Mouse (Mus musculus) hindlimb bud, embryonic 11.5 days (tissue): ENCODE measurements around the gene Smim5.

Experiments
- DNase-seq: peaks from one replicate; pipeline ENCODE4 v3.0.0-alpha.2; 2012; ENCODE audit warnings: low read depth, low spot score; ENCODE audit errors: extremely low spot score

Gene Smim5

DNA sequence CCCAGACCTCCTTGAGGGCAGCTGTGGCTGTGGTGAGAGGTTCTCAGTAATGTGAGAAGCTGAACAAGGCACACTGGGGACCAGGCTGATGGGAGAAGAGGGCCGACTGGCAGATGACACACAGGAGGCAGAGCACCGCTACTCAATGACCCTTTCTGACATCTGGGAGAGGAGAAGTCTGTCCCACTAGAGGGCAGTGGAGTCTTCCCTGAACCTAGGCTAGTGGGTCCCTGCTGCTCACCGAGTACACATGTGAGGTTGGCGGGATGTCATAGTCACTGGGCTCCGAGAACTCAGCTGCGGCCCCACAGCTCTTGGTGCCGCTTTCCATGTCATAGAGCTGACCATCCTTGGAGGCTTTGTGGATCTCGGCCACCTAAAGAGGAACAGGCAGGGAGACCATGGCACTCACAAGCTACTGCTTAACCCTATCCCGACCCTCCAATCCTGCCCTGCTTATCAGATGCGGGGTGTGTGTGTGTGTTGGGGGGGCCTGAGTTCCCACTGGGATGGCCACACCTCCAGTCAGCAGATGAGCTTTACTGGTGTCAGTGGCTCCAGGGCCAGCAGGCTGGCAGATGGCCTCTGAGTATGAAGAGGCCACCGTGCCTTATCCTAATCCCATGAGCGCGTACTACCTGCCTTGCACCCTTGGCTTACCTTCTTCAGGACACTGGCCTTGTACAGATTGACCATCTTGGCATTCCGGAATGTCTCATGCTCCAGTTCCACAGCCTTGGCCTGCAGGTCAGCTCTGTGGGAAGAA lies 4.8 kb upstream of the Smim5 start:
- no peak for DNase-seq

DNA sequence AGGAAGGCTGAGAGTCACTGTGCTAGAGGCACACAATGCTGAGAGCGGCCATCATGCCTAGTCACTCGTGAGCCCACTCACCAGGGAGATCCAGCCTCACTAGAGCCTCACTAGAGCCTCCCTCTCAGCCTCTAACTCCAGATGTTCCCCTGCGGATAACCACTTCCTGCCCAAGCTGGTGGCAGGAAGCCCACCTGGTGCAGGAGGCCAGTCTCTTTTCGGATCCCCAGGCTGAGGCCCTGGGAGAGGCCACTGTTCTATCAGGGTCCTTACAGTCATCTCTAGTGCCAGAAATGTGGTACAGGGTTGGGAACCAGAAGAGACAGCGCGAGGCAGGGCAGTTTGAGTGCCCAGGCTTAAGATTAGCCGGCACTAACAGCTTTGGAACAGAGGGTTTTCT lies 1.3 kb upstream of the Smim5 start:
- no peak for DNase-seq

DNA sequence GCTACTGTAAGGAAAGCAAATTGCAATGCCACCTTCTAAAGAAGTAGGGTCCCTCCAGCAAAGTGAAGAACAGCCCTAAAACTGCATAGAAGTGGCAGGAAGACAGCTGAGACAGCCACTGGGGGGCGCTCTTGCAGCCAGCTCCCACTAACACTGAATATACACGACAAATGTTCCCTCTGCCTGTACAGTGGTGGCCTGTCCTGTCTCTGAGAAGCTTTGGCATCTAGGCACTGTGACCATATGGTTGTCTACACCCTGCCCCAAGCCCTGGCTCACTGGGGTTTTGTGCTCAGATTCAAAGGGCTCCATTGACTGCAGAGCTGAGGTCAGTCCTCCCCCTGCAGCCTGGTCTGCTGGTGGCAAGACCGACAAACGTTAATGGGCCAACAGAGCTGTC lies 880 bp upstream of the Smim5 start:
- no peak for DNase-seq

DNA sequence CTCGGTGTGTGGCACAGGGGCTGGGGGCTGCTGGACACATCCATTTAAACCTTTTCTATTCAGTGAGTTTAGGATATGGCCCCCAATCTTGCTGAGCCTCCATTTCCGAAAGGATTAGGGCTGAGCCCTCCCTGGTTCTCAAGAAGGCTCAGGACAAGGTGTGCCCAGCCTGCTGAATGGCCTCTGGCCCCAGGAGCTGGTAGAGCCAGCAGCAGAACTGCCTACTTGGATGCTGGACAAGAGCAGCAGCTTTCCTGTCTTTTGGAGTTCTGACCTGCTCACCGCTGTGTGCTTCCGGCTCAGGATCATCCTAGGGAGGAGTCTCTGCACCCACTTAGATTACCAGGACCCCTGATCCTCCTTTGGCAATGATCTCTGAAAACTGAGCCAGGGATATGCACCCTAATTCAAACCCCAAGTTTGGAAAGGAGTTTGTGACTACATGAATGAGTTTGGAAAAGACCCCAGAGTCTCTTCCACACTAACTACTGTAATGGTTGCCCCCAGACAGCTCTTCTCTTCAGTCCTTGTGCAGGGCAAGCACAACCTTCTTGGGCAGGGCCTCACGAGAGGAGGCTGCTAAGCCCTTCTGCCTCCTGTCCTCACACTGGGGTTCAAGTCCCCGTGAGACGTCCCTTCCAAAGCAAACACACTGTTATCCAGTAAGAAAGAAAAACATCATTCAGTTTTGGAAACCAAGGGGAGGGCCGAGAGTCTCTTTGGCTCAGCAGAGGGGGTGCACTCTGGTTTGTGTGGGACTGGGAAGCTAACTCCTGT lies 983 bp downstream of the Smim5 start:
- no peak for DNase-seq

DNA sequence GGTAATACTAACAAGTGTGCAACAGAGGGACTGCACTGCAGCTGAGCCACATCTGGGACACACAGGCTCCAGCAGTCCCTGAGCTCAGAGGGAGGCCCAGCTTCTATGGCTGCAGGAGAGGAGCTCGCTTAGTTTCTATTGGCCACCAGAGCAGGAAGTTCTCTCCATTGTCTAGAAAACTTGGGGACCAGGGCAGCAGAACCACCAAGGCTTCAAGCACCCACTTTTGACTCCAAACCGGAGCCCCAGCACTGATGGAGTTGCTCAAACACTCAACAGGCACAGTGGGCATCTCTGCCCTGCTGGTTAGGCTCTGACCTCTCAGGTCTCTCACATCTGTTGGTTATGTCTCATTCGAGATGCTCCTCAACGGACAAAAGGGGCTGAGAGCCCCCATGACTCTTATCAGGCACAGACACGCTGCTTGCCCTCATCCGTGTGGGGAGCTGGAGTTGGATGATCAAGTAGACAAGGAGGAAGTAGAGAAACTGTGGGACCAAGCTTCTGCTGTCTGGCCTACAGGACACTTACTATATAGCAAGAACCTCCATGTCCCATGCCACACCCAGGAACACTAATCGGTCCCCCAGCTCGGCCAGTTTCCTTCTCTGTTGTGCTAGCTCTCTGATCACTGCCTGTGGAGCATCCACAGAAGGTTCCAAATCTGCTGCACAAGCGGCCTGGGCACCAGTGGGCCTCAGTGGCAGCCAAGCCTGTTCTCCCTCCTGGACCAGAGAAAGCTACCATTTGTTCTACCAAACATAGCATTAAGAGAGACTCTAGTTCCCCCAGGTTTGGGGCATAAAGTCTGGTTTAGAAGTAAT lies 1.8 kb downstream of the Smim5 start:
- no peak for DNase-seq

DNA sequence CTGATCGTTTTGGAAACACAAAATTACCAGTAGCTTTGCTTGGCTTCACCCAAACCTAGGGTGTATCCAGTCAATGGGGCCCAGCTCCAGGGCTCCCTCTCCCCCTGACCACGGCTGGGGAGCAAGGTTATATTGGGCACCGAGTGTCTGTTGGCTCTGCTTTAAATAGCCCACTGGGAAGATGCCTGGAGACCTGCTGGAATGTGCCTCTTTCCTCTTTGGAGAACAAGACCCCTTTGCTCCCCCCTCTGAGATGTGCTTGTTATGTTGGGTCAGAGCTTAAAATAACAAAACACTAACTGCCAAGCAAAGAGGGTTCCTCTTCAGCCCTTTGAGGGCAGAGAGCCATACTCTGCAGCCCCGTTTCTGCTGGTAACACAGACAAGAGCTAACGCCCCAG lies 2.4 kb downstream of the Smim5 start:
- no peak for DNase-seq

DNA sequence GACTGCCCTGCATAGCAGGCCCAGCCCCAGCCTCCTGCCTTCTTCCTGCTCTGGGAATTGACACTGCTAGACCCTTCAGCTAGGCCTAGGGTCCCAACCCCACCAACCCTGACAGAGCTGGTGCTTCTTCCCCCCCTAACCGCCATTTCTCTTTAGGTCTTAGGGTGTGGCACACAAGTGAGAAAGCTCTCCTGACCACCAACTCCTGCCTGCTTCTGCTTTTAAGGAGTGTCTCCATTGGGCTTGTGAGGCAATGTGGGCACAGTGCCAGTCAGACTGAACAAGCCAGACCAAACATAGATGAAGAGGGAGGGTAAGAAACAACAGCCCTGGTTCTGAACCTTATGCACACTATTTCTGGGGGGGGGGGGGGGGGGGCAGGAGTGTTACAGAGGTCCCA lies 3.1 kb downstream of the Smim5 start:
- no peak for DNase-seq

DNA sequence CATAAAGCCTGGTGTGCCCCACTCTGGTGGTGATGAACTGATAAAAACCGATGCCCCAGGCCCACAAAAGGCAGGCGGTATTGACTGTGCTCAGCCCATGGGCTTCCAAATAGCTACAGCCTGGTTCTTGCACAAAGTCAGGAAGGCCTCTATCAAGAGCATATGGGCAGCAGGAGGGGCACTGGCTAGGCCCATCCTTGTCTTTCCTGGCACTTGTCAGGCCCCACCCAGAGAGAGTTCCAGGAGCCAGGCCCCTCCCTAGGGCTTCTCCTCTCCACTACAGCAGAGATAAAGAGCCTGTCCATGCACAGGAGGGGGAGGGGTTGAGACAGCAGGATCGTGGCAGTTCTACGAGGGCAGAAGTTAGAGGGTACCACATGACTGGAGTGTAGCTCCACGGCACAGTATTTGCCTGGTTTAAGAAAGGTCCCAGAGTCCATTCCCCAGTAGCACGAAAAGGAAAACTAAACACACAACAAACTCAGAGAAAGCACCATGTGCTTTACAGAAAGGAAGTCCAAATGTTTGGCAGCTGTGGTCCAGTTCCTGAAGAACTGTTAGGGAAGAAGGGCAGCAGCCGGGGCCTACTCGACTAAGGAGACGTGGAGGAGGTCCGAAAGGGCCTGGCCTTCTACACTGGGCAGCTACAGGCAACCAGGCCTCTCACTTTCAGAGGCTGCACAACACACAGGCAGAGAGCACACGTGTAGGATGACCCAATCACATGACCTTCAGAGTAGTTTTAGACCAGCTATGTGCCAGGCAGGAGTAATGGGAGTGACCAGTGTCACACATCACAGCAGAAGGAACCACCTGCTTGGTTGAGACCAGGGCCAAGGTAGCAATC lies 3.8 kb downstream of the Smim5 start:
- no peak for DNase-seq

DNA sequence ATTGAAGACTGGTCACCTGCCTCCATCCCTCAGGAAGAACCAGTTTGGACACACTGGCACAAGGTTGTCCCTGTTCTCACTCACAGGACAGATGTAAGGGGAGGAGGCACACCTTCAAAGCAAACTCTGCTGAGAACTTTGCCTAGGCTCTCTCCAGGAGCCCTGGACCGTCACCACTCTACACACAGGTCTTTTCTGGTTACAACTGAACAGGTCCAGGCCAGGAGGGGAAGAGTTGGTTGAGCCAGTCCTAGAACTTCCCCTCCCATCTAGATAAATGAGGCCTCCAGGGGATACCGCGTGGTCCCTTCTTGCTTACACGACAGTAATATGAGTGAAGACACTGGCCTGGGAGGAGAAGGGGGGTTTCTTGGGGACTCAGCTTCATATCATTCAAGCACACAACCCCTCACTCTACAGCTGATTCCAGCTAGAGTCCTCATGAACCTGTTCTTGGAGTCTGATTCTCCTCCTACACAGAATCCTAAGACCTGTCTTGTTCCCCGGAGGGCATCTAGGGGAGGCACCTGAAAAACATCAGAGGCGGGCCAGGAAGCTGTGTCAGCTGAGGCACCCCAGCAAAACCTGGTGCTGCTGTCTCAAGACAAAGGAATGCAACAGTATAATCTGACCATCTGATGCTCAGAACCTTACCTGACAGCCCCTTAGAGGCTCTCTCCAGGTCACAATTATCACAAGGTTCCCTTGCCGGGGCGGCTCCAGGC lies 4.6 kb downstream of the Smim5 start:
- no peak for DNase-seq

DNA sequence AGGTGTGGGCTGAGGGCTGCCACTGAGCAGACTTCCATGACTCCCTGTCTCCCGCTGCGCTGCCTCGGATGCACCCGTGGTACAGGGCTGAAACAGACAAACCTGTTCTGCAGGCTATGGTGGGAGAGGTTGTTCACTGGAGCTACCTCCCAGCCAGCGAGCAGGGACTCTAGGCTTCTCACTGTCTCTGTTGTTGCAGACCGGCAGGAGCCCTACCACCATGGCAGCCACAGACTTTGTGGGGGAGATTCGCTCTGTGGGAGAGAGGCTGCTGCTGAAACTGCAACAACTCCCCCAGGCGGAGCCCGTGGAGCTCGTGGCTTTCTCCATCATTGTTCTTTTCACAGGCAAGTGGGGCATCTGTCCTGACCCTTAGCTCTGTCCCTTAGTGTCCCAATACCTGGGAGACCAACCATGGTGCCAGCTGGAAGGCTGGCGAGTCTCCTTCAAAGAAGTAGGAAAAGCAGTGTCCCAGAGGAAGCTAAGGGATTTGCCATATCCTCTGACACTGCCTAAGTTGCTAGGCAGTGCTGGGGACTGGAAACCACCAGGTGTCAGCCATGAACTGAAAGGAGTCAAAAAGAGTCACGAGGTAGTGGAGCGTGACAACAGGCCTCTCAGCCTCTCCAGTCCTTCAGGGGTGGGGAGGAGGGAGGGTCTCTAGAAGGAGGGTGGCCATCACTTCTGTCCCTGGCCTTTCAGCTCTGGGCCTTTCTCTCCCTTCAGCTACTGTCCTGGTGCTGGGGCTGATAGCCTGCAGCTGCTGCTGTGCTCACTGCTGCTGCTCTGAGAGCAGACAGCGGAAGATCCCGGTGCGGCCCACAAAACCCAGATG lies 5.4 kb downstream of the Smim5 start:
- DNase-seq = no peak

DNA sequence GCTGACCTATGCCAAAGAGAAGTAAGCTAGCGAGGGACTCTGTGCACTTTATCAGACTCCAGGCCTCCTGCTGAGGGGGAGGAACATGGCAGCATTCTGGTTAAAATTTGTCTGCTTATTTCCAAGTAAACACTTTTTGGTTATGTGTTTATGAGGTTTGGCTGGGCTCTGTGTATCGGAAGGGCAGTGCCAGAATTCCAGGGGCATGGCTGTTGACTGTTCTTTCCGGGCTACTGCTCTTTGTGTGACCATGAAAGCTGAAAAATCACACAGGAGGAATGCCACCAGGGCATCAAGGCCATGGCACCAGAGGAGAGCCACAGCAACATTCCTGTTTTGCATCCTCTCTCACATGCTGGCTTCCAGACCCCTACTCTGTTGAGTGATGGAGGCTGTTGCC lies 6.3 kb downstream of the Smim5 start:
- no peak for DNase-seq

DNA sequence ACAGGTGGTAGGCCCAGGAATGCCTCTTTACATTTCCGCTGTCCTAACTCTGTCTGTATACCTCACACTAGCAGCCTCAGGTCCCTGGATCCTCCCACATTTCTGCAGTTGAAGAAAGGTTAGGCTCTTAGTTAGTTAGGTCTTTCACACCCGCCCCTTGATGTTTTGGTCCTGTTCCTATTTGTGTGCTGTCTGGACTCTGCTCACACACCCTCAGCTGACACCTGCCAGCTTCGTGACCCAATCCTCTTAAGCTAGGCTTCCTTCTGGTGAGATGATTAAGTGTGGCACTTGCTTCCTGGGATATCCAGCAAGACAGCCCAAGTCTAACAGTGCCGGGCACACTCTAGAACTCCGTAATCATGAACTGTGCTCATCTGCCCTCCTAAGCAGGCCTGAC lies 6.8 kb downstream of the Smim5 start:
- no peak for DNase-seq

DNA sequence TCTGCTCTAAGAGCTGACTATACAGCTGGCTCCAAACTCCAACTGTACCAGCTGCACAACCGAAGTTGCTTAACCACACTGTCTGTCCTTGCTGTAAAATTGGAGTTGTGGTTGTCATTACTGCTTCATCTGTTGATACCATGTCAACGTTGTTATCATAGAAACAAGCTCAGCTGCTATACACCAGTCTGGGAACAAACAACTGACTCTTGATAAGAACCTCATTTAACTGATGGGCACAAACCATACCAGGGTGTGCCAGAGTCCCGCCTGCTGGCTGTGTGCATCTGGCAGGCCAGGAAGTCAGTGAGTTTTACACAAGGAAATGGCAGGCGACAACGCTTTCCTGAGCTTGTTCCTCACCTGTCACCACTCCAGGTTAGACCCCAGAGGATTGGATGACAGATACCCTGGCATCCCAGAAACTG lies 11.4 kb downstream of the Smim5 start:
- no peak for DNase-seq

DNA sequence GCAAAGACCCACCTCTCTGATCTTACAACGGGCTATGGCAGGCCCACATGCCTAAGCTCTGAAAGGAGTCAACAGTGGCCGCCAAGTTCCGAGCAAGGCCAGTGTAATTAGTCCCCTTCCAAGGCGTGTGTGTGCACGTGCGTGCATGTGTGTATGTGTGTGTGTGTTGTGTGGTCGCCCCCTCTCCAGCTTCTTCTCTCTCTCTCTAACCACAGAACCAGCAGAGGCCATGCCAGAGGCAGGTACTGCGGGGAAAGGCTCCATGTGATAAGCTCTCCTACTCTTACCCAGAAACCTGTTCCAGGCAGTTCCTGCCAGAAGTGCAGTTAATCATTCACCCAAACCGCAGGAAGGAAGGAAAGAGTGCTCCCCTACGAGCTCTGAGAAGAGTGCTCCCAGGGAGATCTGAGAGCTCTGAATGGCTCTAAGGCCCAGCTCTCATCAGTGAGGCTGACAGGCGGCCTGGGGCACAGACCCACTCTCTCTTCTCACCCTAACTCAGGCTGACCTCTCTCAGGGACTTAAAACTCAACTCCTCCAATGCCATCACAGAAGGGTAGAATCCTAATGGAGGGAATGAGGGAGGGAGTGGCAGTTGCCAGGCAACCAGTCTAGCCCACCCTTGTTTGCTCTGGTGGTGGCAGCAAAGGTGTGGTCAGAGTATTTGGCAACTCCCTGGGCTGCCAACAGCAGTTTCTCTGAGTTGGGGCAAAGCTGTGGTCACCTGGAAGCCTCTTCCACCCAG lies 12.0 kb downstream of the Smim5 start, which contains the start of gene Smim6:
TSS of gene Smim6 (plus strand) at position 386 of the 745 bp plus-strand sequence.
- DNase-seq = no peak

DNA sequence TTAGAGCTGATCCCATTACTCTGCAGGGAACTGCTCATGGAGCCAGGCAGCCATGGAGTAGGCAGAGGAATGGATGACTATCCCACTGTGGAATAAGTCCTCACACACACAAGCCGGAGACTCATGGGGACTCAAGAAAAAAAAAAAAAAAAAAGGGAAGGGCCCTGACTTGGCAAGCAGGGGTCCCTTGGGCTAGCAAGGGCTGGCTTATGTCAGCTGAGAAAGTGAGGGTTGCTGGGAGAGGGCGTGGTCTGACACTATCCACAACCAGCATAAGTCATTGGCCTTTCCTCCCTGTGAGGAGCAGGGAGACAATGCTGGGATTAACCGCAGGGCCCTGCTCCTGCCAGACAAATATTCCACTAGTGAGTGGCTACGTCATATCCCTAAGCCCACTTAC lies 16.8 kb downstream of the Smim5 start:
- DNase-seq = no peak

DNA sequence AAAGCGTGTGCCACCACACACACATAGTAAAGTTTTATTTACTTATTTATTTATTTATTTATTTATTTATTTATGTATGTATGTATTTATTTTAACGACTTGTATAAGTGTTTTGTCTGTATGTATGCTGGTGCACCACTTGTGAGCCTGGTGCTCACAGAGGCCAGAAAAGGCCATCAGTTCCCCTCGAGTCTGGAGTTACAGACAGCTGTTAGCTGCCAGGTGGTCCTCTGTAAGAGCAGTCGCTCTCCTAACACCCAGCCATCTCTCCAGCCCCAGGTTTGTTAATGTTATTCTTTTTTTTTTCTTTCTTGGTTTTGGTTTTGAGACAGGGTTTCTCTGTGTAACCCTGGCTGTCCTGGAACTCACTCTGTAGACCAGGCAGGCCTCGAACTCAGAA lies 18.9 kb downstream of the Smim5 start:
- no peak for DNase-seq

DNA sequence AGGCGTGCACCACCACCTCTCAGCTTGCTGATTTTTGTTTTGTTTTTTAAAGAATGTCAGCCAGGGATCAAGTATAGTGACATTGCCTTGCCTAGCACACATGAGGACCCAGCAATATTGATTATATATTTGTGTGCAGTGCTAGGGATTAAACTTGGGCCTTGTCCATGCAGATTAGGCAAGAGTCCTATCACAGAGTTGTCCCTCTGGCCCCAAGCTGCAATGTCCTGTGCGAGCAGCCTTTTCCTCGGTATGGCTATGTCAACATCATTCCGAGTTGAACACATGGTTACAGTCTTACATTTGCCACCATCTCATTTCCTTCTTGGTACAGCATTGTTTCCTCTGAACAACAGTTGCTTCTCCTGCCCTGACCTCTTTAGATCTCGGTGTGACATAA lies 19.3 kb downstream of the Smim5 start:
- no peak for DNase-seq

DNA sequence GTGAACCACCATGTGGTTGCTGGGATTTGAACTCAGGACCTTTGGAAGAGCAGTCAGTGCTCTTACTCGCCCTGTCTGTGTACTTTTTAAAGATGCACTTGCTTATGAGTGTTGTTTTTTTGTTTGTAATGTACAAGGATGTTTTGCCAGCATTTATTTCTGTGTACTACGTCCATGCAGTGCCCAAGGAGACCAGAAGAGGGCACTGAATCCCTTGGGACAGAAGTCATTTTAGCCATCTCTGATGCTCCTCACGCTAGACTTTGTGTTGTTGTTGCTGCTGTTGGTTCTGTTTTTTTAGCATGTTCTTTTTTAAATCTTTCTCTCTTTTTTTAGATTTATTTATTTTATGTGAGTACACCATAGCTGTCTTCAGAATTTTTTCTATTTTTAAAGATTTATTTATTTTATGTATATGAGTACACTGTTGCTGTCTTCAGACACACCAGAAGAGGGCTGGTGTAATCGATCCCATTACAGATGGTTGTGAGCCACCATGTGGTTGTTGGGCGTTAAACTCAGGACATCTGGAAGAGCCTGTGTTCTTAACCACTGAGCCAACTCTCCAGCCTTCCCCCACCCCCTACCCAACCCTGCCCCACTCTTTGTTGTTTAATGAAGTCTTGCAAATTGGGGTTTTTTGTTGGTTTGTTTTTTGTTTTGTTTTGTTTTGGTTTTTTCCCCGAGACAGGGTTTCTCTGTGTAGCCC lies 20.5 kb downstream of the Smim5 start:
- DNase-seq = peak; percentile 28
